ENCODE assay signal across 14 mouse cellular contexts in the genomic region with DNA sequence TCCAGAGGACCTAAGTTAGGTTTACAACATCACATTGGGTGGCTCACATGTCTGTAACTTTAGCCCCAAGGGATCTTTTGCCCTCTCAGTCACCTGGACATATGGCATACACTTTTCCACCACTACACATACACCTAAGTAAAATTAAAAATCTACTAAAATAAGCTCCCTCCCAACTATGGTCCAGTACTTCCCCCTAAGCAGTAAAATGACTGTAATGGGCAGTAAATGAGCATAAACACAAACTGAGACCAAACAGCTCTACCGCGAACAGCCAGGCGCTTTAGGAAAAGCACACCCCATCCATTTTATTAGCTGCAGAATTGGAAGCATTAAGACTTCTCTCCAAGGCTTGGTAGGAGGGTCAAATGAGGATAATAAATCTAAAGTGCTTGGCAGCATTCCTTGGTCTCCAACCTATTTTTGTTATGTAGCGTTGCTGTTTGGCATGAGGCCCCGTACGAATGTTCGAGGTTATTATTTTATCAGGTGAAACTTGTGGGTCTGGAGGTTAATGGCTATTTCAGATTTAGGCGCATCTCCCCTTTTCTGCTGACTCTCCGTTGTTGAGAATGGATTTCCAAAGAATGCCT.
DNase-seq lines count a peak whose midpoint lies in the region; ATAC-seq and TF ChIP-seq lines count a peak whose summit lies in the region.
"Had no signal": no experiment of that assay in that cellular context is flagged by ENCODE, and none has a peak within 500 bp of the region (broad histone marks: within the 10 kb centered on the region; RNA-seq: fewer than 3 reads in every experiment).

No protein-coding gene starts in this region.

- H3K36me3 ChIP-seq in kidney, embryonic 15.5 days: no peaks in the 10 kb centered on the region
- H3K36me3 ChIP-seq: liver, embryonic 13.5 days had no signal

- no peak for ATAC-seq in kidney, embryonic 15.5 days (replicated peaks; ENCODE audit: low FRiP score)
- ATAC-seq: forebrain, postnatal 0 days; lung, postnatal 0 days had no signal

- intact Hi-C loops in gastrocnemius, adult 2 months (cut with DNase I): no loop called here

- no peak for TF ChIP-seq CTCF in gastrocnemius, adult 2 months (IDR thresholded peaks at IDR 0.05)

- no peak overlapping the region for H3K4me2 ChIP-seq in kidney, embryonic 15.5 days
- H3K4me2 ChIP-seq: liver, embryonic 13.5 days had no signal

- H3K4me3 ChIP-seq in gastrocnemius, adult 2 months: peak overlapping the region; percentile 29
- no peak overlapping the region for H3K4me3 ChIP-seq in kidney, embryonic 15.5 days (replicated peaks)
- H3K4me3 ChIP-seq: erythroblast, embryonic 14.5 days; liver, embryonic 13.5 days had no signal

- 27% methylated on average over 9 of the region's 9 CpGs for WGBS in kidney, embryonic 15.5 days

- no peak overlapping the region for H3K9ac ChIP-seq in kidney, embryonic 15.5 days
- H3K9ac ChIP-seq: forebrain, postnatal 0 days; liver, embryonic 13.5 days had no signal

- peak overlapping the region; percentile 29; the same call in 1 of the 2 replicates for H3K27ac ChIP-seq in gastrocnemius, adult 2 months
- H3K27ac ChIP-seq in kidney, embryonic 15.5 days: no peak overlapping the region
- H3K27ac ChIP-seq: liver, embryonic 13.5 days had no signal

- H3K9me3 ChIP-seq in kidney, embryonic 15.5 days (replicated peaks): peaks cover 9% of the 10 kb centered on the region; the same call in 1 of the 2 replicates

- H3K4me1 ChIP-seq in kidney, embryonic 15.5 days: peaks cover 11% of the 10 kb centered on the region; the same call in 1 of the 2 replicates
- H3K4me1 ChIP-seq: liver, embryonic 13.5 days had no signal

- H3K27me3 ChIP-seq in kidney, embryonic 15.5 days: no peaks in the 10 kb centered on the region
- H3K27me3 ChIP-seq: liver, embryonic 13.5 days had no signal

- no peak for DNase-seq in gastrocnemius, adult 2 months
- no peak for DNase-seq in gastrocnemius, postnatal 25 days
- peak; percentile 38 for DNase-seq in kidney, postnatal 10 days
- DNase-seq in heart, adult 9 months (ENCODE audit: low spot score in 2 of 2): peak; percentile 46 to 68
- DNase-seq in kidney, postnatal 14 days: peak; percentile 46
- no peak for DNase-seq in cerebellum, postnatal 4 days (ENCODE audit: low spot score in 2 of 2)
- DNase-seq in right cerebral cortex, adult 2 months (ENCODE audit: low spot score in 2 of 2): no peak
- DNase-seq: cerebellum, adult 9-11 months; forebrain, postnatal 0 days; gastrocnemius, postnatal 36 days; liver, embryonic 13.5 days had no signal

Comparison
In these comparisons a context has a peak if more than half of its experiments do, and no peak if none do; other contexts are left out.
1. DNase-seq: peak in kidney, postnatal 10 days (single experiment), heart, adult 9 months (2 of 2) and kidney, postnatal 14 days (single experiment); none in gastrocnemius, adult 2 months (single experiment), gastrocnemius, postnatal 25 days (single experiment), cerebellum, postnatal 4 days (0 of 2) and right cerebral cortex, adult 2 months (0 of 2).